Mouse (Mus musculus) spleen, adult 18-20 months (tissue): ENCODE data around the gene Rxfp4.
A peak's percentile ranks its signal among the peaks of the same experiment; 100 is the strongest.
"Not testable (repeated sequence)": the region's sequence is repeated elsewhere in the genome, so short reads cannot be mapped to it uniquely, and the experiment has no call there.

ENCODE experiments used
- DNase-seq, 2 experiments: peaks; one replicate each; pipeline ENCODE4 v3.0.0; 2022; ENCODE audit warnings: mixed read lengths in 2 of 2

The Rxfp4 gene

DNA sequence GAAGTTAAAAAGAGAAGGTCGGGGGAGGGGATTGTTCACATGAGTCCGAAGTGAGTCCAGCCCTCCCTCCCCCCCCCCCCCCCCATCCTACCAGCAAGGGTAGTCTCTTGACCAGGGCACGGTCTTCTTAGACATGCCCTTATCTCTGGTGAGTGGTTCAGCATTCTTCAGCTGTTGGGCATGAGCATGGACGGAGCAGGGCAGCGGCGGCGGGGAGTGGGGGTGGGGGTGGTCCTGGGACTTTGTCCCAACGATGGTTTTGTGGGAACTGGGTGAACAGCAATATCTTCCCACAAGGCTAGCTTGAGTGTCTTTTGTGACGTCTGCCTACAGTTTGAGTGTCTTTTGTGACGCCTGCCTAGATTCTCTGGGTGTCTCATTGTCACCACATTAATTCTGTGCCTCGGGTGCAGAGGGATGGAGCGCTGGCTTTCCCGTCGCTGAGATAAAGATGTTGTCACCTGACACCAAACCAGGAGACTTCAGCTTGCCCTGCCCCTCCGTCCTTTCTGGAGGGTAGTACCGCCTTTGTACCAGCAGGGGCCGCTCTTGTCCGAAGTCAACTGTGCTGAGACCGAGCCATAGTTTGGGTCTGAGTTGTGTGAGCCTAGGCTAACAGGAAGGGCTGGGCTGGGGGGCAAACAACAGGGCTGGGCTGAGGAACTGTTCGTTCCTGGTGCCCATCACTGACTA, 45.7 kb downstream of the Rxfp4 start:
- peak; percentile 78 to 88 for DNase-seq

DNA sequence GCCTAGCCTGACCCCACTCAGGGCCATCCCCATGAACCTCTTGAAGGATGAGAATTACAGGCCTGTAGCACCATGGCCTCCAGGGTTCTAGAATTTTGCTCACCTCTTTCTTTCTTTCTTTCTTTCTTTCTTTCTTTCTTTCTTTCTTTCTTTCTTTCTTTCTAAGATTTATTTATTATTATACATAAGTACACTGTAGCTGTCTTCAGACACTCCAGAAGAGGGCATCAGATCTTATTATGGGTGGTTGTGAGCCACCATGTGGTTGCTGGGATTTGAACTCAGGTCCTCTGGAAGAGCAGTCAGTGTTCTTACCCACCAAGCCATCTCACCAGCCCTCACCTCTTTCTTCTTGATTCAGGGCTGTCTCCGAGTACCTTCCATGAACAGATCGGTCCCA, 47.3 kb downstream of the Rxfp4 start, which contains the start of gene Arhgef2:
Gene Arhgef2 (plus strand): TSS at position 301 of the 400 bp plus-strand sequence.
- DNase-seq: not testable (repeated sequence)

DNA sequence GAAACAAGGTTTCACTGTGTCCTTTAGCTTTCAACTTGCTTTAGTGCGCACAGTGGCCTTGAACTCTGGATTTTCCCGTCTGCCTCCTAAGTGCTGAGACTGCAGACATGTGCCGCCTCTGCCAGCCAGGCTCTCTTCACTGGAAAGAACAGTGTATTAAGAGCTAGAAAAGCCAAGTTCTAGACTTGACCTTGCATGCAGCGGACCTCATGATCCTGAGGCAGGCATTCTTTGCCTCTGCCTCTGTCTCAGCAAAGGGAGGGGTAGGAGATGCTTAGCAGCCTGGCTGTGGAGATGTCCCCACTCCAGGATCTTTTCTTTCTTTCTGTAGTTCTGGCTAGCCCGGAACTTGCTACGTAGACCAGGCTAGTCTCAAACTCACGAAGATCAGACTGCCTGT, 48.1 kb downstream of the Rxfp4 start:
- DNase-seq: no peak

DNA sequence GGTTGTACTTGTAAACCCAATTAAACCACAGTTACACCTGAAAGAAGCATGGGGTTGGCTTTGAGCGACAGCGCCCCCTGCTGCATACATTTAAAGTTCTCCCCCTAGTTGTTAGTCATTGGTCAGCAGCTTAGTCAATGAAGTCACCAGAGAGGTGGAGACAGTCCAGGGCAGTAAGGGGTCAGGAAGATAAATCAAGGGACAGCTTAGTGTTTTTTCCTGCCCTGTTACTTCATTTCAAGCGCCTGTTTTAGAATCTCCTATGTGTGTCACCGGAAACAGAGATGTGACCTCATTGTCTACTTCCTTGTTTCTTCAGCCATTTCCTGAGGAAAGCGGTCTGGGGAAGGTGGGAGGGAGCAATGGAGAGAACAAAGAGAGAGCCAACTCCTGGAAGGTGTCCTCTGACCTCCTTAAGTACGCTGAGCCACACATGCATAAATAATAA, 49.2 kb downstream of the Rxfp4 start:
- DNase-seq: peak; percentile 57 to 80

DNA sequence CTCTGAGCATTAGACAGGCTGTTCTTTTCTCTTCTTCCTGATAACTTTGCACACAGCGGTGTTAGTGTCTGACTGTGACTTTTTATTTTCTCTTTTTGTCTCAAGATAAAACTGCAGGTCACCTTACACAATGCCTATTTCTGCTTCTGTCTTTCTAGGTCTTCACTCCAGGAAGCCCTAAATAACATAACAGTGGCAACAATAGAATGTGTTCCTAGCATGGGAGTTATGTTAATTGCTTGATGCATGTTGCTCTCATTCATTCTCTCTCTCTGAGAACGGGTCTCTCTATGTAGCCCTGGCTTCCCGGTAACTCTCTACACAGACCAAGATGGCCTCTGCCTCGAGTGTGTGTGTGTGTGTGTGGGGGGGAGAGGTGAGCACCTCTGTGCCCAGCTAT, 50.5 kb downstream of the Rxfp4 start:
- DNase-seq: no peak
